Mouse (Mus musculus): ENCODE data around the gene Dnajc8. TPM values are rescaled to one million over a fixed set of nuclear protein-coding genes. Genes with fewer than 3 reads are reported as not detected.
"Not testable (repeated sequence)": the region's sequence is repeated elsewhere in the genome, so short reads cannot be mapped to it uniquely, and the experiment has no call there.

The Dnajc8 gene
- polyA plus RNA-seq, 1 experiment from 2014 or later, result 135 TPM

DNA sequence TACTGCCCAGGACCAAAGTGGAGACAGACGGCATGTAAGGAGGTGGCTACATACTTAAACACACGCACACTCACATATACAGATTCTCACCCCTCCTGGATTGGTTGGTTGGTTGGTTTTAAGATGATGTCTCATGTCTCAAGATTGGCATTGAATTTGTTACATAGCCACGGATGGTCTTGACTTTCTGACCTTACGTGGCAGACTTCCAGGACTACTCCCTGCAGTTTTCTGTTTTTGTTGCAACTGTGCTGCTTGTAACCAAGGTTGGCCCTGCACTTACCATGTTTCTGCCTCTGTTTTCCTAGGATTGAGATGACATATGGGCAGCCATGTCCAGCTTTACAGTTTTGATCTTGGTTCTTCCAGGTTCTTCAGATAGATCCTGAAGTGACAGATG, 6.1 kb downstream of the Dnajc8 start:
- H3K4me1 ChIP-seq, result peaks cover 15% of the 10 kb centered on the region
- ATAC-seq (ENCODE audit: low FRiP score), result no peak
- H3K27ac ChIP-seq (replicated peaks), result no peak overlapping the region
- no peak overlapping the region for H3K4me2 ChIP-seq
- no peaks in the 10 kb centered on the region for H3K27me3 ChIP-seq (replicated peaks)
- H3K9me3 ChIP-seq (replicated peaks), result no peaks in the 10 kb centered on the region
- no peak overlapping the region for H3K4me3 ChIP-seq (replicated peaks)
- WGBS, result 90% methylated on average over 4 of the region's 4 CpGs
- H3K36me3 ChIP-seq, result peaks cover 71% of the 10 kb centered on the region
- H3K9ac ChIP-seq (replicated peaks), result no peak overlapping the region

DNA sequence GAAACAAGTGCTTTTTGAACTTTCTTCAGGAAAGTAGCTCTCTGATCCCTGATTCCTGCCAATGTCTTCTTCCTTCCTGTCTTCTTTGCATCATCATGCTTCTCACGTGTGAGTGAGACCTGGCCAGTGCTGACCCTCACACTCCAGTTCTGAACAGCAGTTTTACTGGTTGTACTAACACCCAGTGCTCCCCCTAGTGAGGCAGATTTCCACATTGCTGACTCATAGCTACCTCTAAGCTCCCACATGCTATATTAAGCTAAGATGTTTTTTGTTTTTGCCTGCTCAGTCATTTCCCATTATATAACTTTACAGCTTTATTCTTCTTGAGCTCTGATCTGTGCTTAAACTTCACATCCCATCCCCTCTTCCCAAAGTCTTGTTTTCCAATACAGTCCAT, 7.4 kb downstream of the Dnajc8 start:
- Histone ChIP-seq H3K27me3 (replicated peaks) (no peaks in the 10 kb centered on the region), H3K27ac (replicated peaks) (no peak overlapping the region), H3K9ac (replicated peaks) (no peak overlapping the region), H3K9me3 (replicated peaks) (no peaks in the 10 kb centered on the region), H3K4me2 (no peak overlapping the region), H3K36me3 (peaks cover 82% of the 10 kb centered on the region), H3K4me1 (peaks cover 2% of the 10 kb centered on the region), H3K4me3 (replicated peaks) (no peak overlapping the region)
- ATAC-seq (ENCODE audit: low FRiP score), result no peak
- 69% methylated on average over 1 of the region's 1 CpGs for WGBS

DNA sequence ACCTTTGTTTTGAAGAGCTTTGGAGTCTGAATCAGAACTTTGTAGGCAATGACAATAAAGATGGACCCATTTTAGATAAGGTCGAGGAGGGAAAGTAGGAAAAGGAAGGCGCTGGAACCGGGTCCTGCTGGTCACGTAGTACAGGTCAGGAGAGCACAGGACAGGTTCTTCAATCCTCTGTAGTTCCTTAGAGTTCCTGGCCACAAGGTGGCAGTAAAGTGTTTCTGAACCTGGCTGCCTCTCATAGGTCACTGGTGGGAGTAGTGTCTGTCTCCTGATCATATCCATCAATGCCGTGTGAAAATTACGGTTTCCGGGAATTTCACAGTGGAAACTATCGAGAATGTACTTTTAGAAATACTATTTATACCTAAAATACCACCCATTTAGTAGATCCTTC, 10.5 kb downstream of the Dnajc8 start:
- no peaks in the 10 kb centered on the region for H3K4me1 ChIP-seq
- H3K36me3 ChIP-seq, result peaks cover 85% of the 10 kb centered on the region
- ATAC-seq (ENCODE audit: low FRiP score), result no peak
- H3K4me3 ChIP-seq (replicated peaks), result no peak overlapping the region
- no peaks in the 10 kb centered on the region for H3K9me3 ChIP-seq (replicated peaks)
- 47% methylated on average over 8 of the region's 8 CpGs for WGBS
- H3K27me3 ChIP-seq (replicated peaks), result no peaks in the 10 kb centered on the region
- H3K4me2 ChIP-seq, result no peak overlapping the region
- no peak overlapping the region for H3K27ac ChIP-seq (replicated peaks)
- no peak overlapping the region for H3K9ac ChIP-seq (replicated peaks)

DNA sequence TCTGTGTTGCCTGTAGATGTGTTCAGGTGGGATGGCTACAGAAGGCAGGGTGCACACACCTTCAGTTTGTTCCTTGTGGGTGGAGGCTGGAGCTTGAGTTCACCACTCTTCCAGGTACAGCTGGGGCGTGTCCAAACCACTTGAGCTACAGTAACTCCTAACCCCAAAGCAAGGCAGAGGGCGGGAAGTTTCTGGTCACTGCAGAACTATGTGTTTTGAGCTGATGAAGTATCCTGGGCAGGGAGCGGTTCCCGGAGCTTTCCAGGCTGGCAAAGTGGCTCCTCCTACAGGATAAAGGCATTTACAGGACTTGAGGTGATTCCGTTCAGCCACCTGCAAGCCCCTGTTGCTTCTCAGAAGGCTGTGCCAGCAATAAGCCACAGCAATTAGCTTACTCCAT, 18.9 kb downstream of the Dnajc8 start:
- H3K4me3 ChIP-seq (replicated peaks), result no peak overlapping the region
- H3K4me2 ChIP-seq, result no peak overlapping the region
- no peaks in the 10 kb centered on the region for H3K4me1 ChIP-seq
- H3K9me3 ChIP-seq (replicated peaks), result no peaks in the 10 kb centered on the region
- H3K9ac ChIP-seq (replicated peaks), result no peak overlapping the region
- no peaks in the 10 kb centered on the region for H3K27me3 ChIP-seq (replicated peaks)
- ATAC-seq (ENCODE audit: low FRiP score), result no peak
- 70% methylated on average over 5 of the region's 5 CpGs for WGBS
- peaks cover 48% of the 10 kb centered on the region for H3K36me3 ChIP-seq
- no peak overlapping the region for H3K27ac ChIP-seq (replicated peaks)

DNA sequence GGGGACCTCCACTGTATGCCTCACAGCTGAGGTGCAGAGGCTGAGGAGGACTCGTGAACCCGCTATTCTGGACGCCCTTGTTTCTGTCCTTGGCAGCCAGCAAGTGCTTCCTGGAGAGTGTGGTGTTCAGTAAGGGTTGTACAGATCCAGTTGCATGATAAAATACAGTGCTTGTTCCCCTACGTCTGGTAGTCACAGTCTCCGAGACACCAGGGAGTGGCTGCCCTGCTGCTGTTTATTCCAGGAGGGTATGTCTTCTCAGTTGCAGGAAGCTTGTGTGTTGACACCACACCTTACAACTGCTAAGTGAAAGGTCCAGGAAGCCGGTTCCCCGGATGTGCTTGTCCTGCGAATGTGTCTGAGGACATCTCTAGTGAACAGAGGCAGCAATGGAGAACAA, 19.3 kb downstream of the Dnajc8 start:
- H3K27ac ChIP-seq (replicated peaks), result no peak overlapping the region
- peaks cover 44% of the 10 kb centered on the region for H3K36me3 ChIP-seq
- no peaks in the 10 kb centered on the region for H3K4me1 ChIP-seq
- no peak overlapping the region for H3K4me2 ChIP-seq
- no peak overlapping the region for H3K4me3 ChIP-seq (replicated peaks)
- 87% methylated on average over 8 of the region's 8 CpGs for WGBS
- H3K27me3 ChIP-seq (replicated peaks), result no peaks in the 10 kb centered on the region
- ATAC-seq (ENCODE audit: low FRiP score), result no peak
- H3K9me3 ChIP-seq (replicated peaks), result no peaks in the 10 kb centered on the region
- no peak overlapping the region for H3K9ac ChIP-seq (replicated peaks)

DNA sequence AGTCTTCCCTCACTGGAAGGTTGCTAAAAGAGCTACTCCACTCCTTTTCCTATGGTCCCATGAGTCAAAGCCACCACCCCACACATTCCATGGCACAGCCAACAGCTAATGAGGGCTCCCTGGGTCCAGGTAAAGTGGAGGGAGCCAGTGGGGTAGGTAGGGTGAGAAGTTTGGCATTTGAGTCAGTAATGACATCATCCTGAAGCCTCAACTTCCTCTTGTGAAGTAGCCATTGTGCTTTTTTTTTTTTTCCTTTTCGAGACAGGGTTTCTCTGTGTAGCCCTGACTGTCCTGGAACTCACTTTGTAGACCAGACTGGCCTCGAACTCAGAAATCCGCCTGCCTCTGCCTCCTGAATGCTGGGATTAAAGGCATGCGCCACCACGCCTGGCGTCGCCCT, 20.2 kb downstream of the Dnajc8 start:
- H3K4me2 ChIP-seq; H3K27ac ChIP-seq (replicated peaks); H3K9ac ChIP-seq (replicated peaks); H3K4me3 ChIP-seq (replicated peaks); H3K9me3 ChIP-seq (replicated peaks); H3K27me3 ChIP-seq (replicated peaks); ATAC-seq (ENCODE audit: low FRiP score); H3K4me1 ChIP-seq: not testable (repeated sequence)
- H3K36me3 ChIP-seq, result peaks cover 37% of the 10 kb centered on the region
- WGBS, result 93% methylated on average over 7 of the region's 7 CpGs

DNA sequence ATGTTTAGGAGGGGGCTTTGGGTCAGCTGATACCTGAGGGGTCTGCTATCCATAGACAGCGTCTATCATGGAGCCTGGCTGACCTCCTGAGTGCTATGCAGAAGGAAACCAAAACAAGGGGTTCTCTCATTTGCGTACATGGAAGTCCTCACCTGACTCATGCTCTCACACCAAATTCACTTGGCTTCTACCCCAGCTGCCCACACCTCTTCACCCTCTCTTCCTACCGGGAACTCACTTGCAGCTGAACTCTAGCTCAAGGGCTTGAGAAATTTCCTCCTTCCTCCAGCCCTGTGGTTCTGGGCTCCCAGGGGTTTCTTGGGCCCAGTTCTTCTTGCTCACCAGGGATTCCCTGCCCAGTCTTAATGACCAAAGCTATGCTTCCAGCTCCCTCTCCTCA, 27.9 kb downstream of the Dnajc8 start:
- no peaks in the 10 kb centered on the region for H3K27me3 ChIP-seq (replicated peaks)
- no peak overlapping the region for H3K4me3 ChIP-seq (replicated peaks)
- no peak overlapping the region for H3K27ac ChIP-seq (replicated peaks)
- H3K9ac ChIP-seq (replicated peaks), result no peak overlapping the region
- no peak overlapping the region for H3K4me2 ChIP-seq
- H3K9me3 ChIP-seq (replicated peaks), result no peaks in the 10 kb centered on the region
- H3K36me3 ChIP-seq, result no peaks in the 10 kb centered on the region
- WGBS, result 80% methylated on average over 3 of the region's 3 CpGs
- no peak for ATAC-seq (ENCODE audit: low FRiP score)
- no peaks in the 10 kb centered on the region for H3K4me1 ChIP-seq

DNA sequence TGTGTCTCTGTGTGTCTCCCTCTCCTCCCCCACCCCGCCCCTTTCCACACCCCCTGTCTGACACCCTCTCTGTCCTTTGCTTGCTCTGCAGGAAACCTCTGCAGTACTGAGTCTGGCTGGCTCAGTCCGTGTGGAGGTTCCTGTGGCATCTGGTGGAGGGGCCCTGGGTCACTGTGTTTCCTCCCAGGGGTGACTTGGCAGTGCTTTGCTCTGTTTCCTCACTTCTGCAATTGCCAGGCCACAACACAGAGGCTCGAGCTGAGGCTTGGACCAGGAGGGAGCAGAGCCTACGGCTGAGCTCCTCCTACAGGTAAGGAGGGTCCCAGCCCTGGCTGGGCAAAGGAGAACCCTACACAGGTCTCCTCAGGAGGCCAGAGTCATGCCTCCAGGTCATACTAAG, 28.6 kb downstream of the Dnajc8 start, which contains the start of gene Ptafr:
Ptafr (plus strand) TSS at position 103 of the 400 bp plus-strand sequence.
- WGBS, result 43% methylated on average over 4 of the region's 4 CpGs
- no peak within 1 kb of the TSS for H3K4me3 ChIP-seq (replicated peaks)
- H3K4me2 ChIP-seq, result no peak within 1 kb of the TSS
- H3K27me3 ChIP-seq (replicated peaks), result no peaks in the 10 kb centered on the region
- no peak for ATAC-seq (ENCODE audit: low FRiP score)
- no peaks in the 10 kb centered on the region for H3K4me1 ChIP-seq
- no peaks in the 10 kb centered on the region for H3K9me3 ChIP-seq (replicated peaks)
- H3K9ac ChIP-seq (replicated peaks), result no peak within 1 kb of the TSS
- no peaks in the 10 kb centered on the region for H3K36me3 ChIP-seq
- H3K27ac ChIP-seq (replicated peaks), result no peak within 1 kb of the TSS

DNA sequence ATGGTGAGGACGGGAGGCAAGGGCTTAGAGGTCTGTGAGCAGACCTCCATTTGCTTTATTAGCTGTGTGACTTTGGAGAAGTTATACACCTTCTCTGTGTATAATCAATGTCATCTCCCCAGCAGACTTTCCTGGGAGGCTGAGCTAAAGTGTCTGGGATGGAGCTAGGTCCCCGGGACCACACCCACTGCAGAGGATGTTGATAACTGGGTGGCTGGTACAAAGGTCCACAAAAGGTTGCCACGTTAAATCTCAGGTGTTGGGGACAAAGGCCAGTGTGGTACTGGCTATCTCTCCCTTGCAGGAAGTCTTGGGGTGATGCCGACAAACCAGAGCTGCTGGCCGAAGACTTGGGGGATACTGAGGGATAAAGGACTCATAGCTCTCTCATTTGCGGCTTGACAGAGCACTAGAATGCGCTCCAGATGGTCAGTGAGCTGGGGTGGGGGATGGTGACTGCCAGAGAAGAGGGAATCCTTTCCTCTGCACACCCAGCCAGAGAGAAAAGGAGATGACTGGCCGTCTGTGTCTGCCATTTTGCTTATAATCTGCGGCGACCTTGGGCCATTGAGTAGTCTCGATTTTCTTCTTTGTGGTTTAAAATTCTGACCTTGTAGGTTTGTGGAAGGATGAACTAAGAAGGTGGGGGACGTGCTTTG, 29.9 kb downstream of the Dnajc8 start:
- ATAC-seq (ENCODE audit: low FRiP score), result no peak
- Histone ChIP-seq H3K36me3 (no peaks in the 10 kb centered on the region), H3K27ac (replicated peaks) (no peak overlapping the region), H3K4me1 (no peaks in the 10 kb centered on the region), H3K27me3 (replicated peaks) (no peaks in the 10 kb centered on the region), H3K9me3 (replicated peaks) (no peaks in the 10 kb centered on the region), H3K4me3 (replicated peaks) (no peak overlapping the region), H3K9ac (replicated peaks) (no peak overlapping the region), H3K4me2 (no peak overlapping the region)
- 77% methylated on average over 12 of the region's 12 CpGs for WGBS

DNA sequence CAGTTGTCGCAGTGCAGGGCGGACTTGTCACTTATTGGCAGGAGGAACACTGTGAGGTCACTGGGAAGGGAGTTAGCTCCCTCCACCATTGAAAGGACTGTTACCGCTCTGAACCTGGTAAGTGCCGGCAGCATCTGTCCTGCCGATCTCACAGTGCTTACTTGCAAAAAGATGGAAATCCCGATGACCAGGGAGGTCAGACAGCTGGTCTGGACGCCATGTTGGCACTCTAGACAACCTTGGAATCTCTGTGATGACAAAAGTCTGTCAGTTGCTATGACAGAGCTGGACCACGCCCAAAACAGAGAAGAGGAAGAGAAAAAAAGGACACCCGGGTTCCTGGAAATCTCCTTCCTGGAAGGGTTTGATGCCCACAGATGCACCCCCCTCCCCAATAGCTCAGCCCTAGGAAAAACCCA, 32.0 kb downstream of the Dnajc8 start:
- no peak overlapping the region for H3K4me2 ChIP-seq
- H3K36me3 ChIP-seq, result no peaks in the 10 kb centered on the region
- WGBS, result 79% methylated on average over 9 of the region's 9 CpGs
- H3K4me3 ChIP-seq (replicated peaks), result no peak overlapping the region
- no peaks in the 10 kb centered on the region for H3K4me1 ChIP-seq
- no peaks in the 10 kb centered on the region for H3K27me3 ChIP-seq (replicated peaks)
- no peak overlapping the region for H3K9ac ChIP-seq (replicated peaks)
- ATAC-seq (ENCODE audit: low FRiP score), result no peak
- H3K9me3 ChIP-seq (replicated peaks), result no peaks in the 10 kb centered on the region
- no peak overlapping the region for H3K27ac ChIP-seq (replicated peaks)

DNA sequence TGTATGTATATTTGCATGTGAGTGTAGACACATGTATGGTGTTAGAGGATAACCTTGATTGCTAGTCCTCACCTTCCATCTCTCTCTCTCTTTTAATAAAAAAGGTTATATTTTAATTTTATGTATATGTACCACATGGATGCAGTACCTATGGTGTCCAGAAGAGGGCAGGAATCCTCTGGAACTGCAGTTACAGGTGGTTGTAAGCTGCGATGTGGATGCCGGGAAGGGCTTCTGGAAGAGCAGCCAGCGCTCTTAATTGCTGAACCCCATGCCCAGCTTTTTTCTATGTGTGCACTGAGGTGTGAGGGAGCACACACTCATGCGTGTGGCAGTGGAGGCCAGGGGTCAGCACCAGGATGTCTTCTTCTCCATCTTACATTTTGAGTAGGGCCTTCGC, 33.8 kb downstream of the Dnajc8 start:
- Histone ChIP-seq H3K27ac (replicated peaks) (no peak overlapping the region), H3K9ac (replicated peaks) (no peak overlapping the region), H3K36me3 (no peaks in the 10 kb centered on the region), H3K4me3 (replicated peaks) (no peak overlapping the region), H3K4me2 (no peak overlapping the region), H3K4me1 (no peaks in the 10 kb centered on the region), H3K9me3 (replicated peaks) (no peaks in the 10 kb centered on the region), H3K27me3 (replicated peaks) (no peaks in the 10 kb centered on the region)
- ATAC-seq (ENCODE audit: low FRiP score), result no peak
- 89% methylated on average over 5 of the region's 5 CpGs for WGBS

DNA sequence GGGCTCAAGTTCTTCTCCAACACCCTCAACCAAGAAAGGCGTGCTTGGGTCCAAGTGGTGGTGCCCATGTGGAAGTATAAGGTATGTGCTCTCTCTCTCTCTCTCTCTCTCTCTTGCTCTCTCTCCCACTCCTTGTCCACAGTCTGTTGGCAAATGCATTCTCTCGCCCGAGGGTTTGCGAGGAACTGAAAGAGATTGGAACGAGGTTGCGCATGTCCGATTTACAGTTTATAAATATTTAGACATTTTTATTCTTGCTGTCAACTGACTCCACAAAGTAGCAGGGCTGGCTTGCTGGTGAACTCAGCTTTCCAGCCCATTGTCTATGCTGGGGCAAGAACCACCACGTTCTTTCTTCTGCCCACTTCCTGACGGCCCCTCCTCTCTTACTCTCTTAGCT, 35.8 kb downstream of the Dnajc8 start:
- Histone ChIP-seq H3K27ac (replicated peaks) (no peak overlapping the region), H3K36me3 (no peaks in the 10 kb centered on the region), H3K4me3 (replicated peaks) (no peak overlapping the region), H3K27me3 (replicated peaks) (no peaks in the 10 kb centered on the region), H3K4me2 (no peak overlapping the region), H3K9ac (replicated peaks) (no peak overlapping the region), H3K4me1 (no peaks in the 10 kb centered on the region), H3K9me3 (replicated peaks) (no peaks in the 10 kb centered on the region)
- no peak for ATAC-seq (ENCODE audit: low FRiP score)
- 88% methylated on average over 9 of the region's 9 CpGs for WGBS

DNA sequence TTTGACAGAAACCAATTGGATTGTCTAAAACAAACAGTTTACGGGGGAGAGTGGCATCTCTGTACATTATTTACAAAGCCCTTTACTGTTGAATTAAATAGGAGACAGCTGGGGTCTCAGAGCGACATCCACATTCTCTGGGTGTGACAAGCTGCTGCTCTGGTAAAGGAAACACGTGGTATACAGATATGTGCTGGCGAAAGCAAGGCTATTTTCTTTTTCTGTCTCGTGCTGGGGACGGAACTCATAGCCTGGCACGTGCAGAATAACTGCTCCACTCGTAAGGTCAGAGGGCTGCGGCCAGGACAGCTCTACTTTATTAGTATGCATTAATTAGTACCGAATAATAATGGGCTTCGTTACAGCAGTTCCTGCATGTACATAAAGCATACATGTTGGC, 38.0 kb downstream of the Dnajc8 start:
- WGBS, result 71% methylated on average over 11 of the region's 11 CpGs
- H3K9ac ChIP-seq (replicated peaks), result no peak overlapping the region
- no peaks in the 10 kb centered on the region for H3K36me3 ChIP-seq
- no peak overlapping the region for H3K4me3 ChIP-seq (replicated peaks)
- no peak overlapping the region for H3K4me2 ChIP-seq
- ATAC-seq (ENCODE audit: low FRiP score), result no peak
- H3K27ac ChIP-seq (replicated peaks), result no peak overlapping the region
- no peaks in the 10 kb centered on the region for H3K27me3 ChIP-seq (replicated peaks)
- no peaks in the 10 kb centered on the region for H3K9me3 ChIP-seq (replicated peaks)
- H3K4me1 ChIP-seq, result no peaks in the 10 kb centered on the region
